Mouse (Mus musculus) intestine, embryonic 14.5 days (tissue): ENCODE measurements around the gene Mbnl2. TPM values are rescaled to one million over a fixed set of nuclear protein-coding genes. Genes with fewer than 3 reads are reported as not detected.
A peak's percentile ranks its signal among the peaks of the same experiment; 100 is the strongest.

Experiments
- ATAC-seq: fragments of 200-750 bp; cut with Nextera tagmentation; replicated peaks from 2 replicates; pipeline ENCODE4 v1.8.0; 2017; ENCODE audit warnings: low read depth, moderate number of reproducible peaks, moderate TSS enrichment, moderate library complexity; ENCODE audit not compliant: low FRiP score, low TSS enrichment
- DNase-seq: peaks from one replicate; pipeline ENCODE4 v3.0.0-alpha.2; 2018; ENCODE audit warnings: low spot score
- H3K27ac ChIP-seq: fragments of 300-500 bp; sonication (generic); 2 replicates; pipeline ENCODE4 v1.5.1; 2014; ENCODE audit warnings: low read depth, mild to moderate bottlenecking, control low read depth
- H3K27me3 ChIP-seq: fragments of 300-500 bp; sonication (generic); replicated peaks from 2 replicates; pipeline ENCODE4 v1.6.1; 2014; ENCODE audit warnings: low read length, control low read depth; ENCODE audit not compliant: control insufficient read depth, insufficient read depth
- H3K36me3 ChIP-seq: fragments of 300-500 bp; sonication (generic); 2 replicates; pipeline ENCODE4 v1.6.1; 2014; ENCODE audit warnings: low read length, control low read depth; ENCODE audit not compliant: control insufficient read depth, insufficient read depth
- H3K4me1 ChIP-seq: fragments of 300-500 bp; sonication (generic); replicated peaks from 2 replicates; pipeline ENCODE4 v1.6.1; 2014; ENCODE audit warnings: low read length, control low read depth, mixed read lengths; ENCODE audit not compliant: control insufficient read depth, insufficient read depth
- H3K4me2 ChIP-seq: fragments of 300-500 bp; sonication (generic); 2 replicates; pipeline ENCODE4 v1.6.1; 2014; ENCODE audit warnings: low read length
- H3K4me3 ChIP-seq: fragments of 300-500 bp; sonication (generic); 2 replicates; pipeline ENCODE4 v1.5.1; 2014; ENCODE audit warnings: low read depth, low read length, control low read depth, mixed read lengths
- H3K9ac ChIP-seq: fragments of 300-500 bp; sonication (generic); 2 replicates; pipeline ENCODE4 v1.6.1; 2014; ENCODE audit warnings: mild to moderate bottlenecking, low read length
- H3K9me3 ChIP-seq: fragments of 300-500 bp; sonication (generic); 2 replicates; pipeline ENCODE4 v1.6.1; 2016; ENCODE audit warnings: low read length, control low read depth; ENCODE audit not compliant: control insufficient read depth
- WGBS: fragments of 180-500 bp; shearing (Covaris S2); extraction: QIAGEN DNeasy Blood & Tissue Kit; methylation state at CpG from one replicate; pipeline ENCODE4 v1.1.7; 2014; 5-methylcytosine and 5-hydroxymethylcytosine counted together
- polyA plus RNA-seq: library from polyadenylated mRNA; unstranded; fragments of >200 nt; fragmentation: Nextera tagmentation; extraction: Ambion mirVana; gene quantifications from 2 replicates; pipeline ENCODE4 v1.2.1, GENCODE M21; 2014

Mbnl2 gene
- polyA plus RNA-seq, 1 experiment from 2014 or later: 111 TPM

DNA sequence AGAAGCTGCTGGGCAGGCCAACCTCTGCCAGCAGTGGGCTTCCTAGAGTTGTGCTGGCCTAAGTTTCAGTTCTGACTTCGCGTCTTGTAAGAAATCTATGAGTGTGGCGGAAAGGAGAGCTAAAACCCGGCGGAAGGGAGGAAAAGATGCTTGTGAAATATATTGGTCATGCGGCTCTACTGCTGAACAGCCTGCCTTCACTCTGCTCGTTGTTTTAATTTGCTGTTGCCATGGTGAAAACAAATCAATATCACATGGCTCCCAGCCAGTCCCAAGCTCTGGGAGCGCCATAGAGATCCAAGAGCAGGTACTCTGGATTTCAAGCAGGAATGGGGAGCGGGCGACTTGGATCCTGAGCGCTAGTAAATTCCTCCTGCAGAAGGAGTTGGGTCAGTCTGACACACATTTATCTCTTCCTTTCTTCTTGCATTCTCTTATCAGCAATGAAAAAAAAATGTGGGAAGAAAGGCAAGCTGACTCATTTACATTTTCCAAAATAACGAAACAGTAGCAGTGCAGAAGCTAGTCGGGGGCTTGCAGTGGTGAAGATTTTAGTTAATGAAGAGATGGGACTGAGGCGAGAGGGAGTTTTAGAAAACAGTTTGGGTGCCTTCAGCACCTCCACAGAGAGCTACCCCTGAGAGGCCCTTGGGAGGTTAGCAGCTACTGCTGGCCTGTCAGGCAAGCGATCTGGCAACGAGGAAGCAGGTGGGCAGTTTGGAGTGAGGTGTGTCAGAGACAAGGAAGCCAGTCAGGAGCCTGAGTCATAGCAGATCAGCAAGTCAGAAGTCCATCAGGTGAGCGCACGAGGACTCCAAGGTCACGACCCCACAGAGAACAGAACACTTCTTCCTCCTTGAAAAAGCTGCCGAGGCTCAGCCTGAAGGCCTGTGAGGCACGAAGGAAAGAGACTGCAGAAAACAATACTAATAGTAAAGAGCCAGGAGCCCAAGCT lies 3.1 kb downstream of the Mbnl2 start:
- peak overlapping the region; percentile 91 for H3K4me2 ChIP-seq
- 17% methylated on average over 21 of the region's 21 CpGs for WGBS
- H3K4me3 ChIP-seq: peak overlapping the region; percentile 62
- no peaks in the 10 kb centered on the region for H3K36me3 ChIP-seq
- H3K27ac ChIP-seq: peak overlapping the region; percentile 91
- peak overlapping the region; percentile 74 for H3K9ac ChIP-seq
- H3K27me3 ChIP-seq: no peaks in the 10 kb centered on the region
- H3K4me1 ChIP-seq: peaks cover 43% of the 10 kb centered on the region
- ATAC-seq (peak; percentile 54), DNase-seq (peak; percentile 76)
- H3K9me3 ChIP-seq: no peaks in the 10 kb centered on the region

DNA sequence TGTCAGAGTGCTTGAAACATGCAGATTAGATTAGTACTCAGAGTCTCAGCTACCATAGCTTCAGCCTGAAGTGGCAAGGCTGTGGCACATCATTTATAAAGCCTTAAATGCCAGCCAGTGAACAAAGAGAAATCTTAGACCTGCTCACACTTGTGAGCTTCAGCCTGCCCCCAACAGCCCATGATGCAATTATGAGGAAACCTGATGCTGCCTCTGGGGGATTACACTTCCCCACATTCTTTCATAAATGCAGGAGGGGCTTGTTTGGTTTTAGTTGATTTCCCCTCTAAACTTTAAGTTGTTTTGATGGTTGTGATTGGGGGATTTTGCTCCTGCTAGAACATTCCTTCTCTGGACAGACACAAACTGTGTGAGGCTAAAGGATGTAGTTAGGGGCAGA lies 4.7 kb downstream of the Mbnl2 start:
- Histone ChIP-seq H3K36me3 (peaks cover 6% of the 10 kb centered on the region; the same call in 1 of the 2 replicates), H3K9ac (no peak overlapping the region), H3K27ac (0 out of 2 replicates have a peak overlapping the region, but pooled peaks have one; percentile 29), H3K4me2 (peak overlapping the region; percentile 91; the same call in 1 of the 2 replicates), H3K27me3 (no peaks in the 10 kb centered on the region), H3K4me3 (no peak overlapping the region), H3K9me3 (no peaks in the 10 kb centered on the region), H3K4me1 (peaks cover 54% of the 10 kb centered on the region)
- ATAC-seq: no peak
- no peak for DNase-seq

DNA sequence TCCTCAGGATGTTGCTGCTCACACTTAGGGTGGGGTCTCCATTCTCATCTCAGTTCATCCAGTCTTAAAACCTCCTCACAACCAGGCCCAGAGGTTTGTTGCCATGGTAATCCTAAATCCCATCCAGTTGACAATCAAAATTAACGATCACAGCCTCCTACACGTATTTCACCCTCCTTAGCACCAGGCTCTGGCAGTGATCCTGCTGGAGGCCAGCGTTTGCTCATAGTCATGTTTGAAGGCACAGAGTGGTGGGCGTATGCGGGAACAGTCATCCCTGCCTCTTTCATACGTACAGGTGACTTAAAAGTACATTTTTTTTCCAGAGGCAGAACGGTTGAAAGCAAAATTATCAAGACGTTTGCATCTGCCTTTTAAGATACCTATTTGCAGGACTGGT lies 8.3 kb downstream of the Mbnl2 start:
- whole genome bisulfite sequencing: 71% methylated on average over 8 of the region's 8 CpGs
- peaks cover 10% of the 10 kb centered on the region; the same call in 1 of the 2 replicates for H3K36me3 ChIP-seq

GRCm38 (mm10) chr14:120284504-120284903 lies 9.0 kb downstream of the Mbnl2 start:
- ATAC-seq: no peak

More for the DNA sequence above, 8.3 kb downstream of the Mbnl2 start:
- H3K4me2 ChIP-seq: no peak overlapping the region
- no peaks in the 10 kb centered on the region for H3K27me3 ChIP-seq
- ATAC-seq (no peak), DNase-seq (no peak)
- no peak overlapping the region for H3K9ac ChIP-seq
- H3K4me3 ChIP-seq: no peak overlapping the region
- peaks cover 61% of the 10 kb centered on the region for H3K4me1 ChIP-seq
- no peak overlapping the region for H3K27ac ChIP-seq
- H3K9me3 ChIP-seq: no peaks in the 10 kb centered on the region

GRCm38 (mm10) chr14:120287121-120287986 lies 11.9 kb downstream of the Mbnl2 start:
- Histone ChIP-seq H3K9ac (no peak overlapping the region), H3K27me3 (no peaks in the 10 kb centered on the region), H3K4me1 (peaks cover 53% of the 10 kb centered on the region), H3K36me3 (peaks cover 13% of the 10 kb centered on the region; the same call in 1 of the 2 replicates), H3K27ac (peak overlapping the region; percentile 38), H3K4me3 (no peak overlapping the region), H3K4me2 (no peak overlapping the region), H3K9me3 (no peaks in the 10 kb centered on the region)
- ATAC-seq (no peak), DNase-seq (no peak)
- WGBS: 42% methylated on average over 21 of the region's 21 CpGs

More at GRCm38 (mm10) chr14:120284504-120284903, 9.0 kb downstream of the Mbnl2 start:
- Histone ChIP-seq H3K9ac (no peak overlapping the region), H3K27ac (no peak overlapping the region), H3K9me3 (no peaks in the 10 kb centered on the region), H3K4me1 (peaks cover 60% of the 10 kb centered on the region), H3K27me3 (no peaks in the 10 kb centered on the region), H3K4me3 (no peak overlapping the region), H3K36me3 (peaks cover 10% of the 10 kb centered on the region; the same call in 1 of the 2 replicates), H3K4me2 (no peak overlapping the region)
- 67% methylated on average over 5 of the region's 5 CpGs for WGBS
- DNase-seq: no peak

- H3K4me1 ChIP-seq: peaks cover 55% of the 10 kb centered on the region
- no peaks in the 10 kb centered on the region for H3K9me3 ChIP-seq
- no peak for DNase-seq
- H3K36me3 ChIP-seq: peaks cover 13% of the 10 kb centered on the region; the same call in 1 of the 2 replicates
- H3K27ac ChIP-seq: no peak overlapping the region
- no peak overlapping the region for H3K9ac ChIP-seq
- no peak overlapping the region for H3K4me3 ChIP-seq
- H3K27me3 ChIP-seq: no peaks in the 10 kb centered on the region
- H3K4me2 ChIP-seq: no peak overlapping the region
- no peak for ATAC-seq
These were observed 12.5 kb downstream of the Mbnl2 start for GRCm38 (mm10) chr14:120287987-120288275.

DNA sequence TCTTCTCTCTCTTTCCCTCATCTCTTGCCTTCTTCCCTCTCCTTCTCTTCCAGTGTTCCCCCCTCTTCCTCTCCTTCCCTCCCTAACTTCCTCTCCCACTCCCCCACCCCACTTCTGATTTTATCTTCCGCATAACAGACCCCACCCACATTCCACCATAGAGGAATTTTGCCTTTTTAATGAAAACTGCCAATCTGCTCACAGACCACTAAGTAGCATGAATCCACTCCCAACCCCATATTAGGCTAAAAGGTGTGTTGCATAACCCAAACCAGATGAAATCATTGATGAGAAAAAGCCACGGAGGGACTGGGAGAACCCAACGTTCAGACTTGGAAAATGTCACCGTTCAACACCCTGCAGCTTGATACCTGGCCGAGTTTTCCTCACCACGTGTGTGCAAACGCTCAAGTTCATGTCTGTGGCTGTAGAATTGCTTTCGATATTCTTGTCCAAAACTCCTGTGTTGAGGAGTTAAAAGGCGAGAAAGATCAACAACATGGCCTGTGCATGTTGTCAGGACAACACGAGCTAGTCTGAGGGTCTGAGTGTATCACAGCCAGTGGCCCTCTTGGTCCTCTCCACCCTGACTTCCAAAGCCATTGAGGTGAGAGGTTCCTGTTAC lies 13.0 kb downstream of the Mbnl2 start:
- DNase-seq: no peak
- Histone ChIP-seq H3K4me1 (peaks cover 56% of the 10 kb centered on the region), H3K27ac (peak overlapping the region; percentile 33; the same call in 1 of the 2 replicates), H3K36me3 (peaks cover 13% of the 10 kb centered on the region; the same call in 1 of the 2 replicates), H3K27me3 (no peaks in the 10 kb centered on the region), H3K9me3 (no peaks in the 10 kb centered on the region), H3K4me2 (no peak overlapping the region), H3K9ac (no peak overlapping the region), H3K4me3 (no peak overlapping the region)
- WGBS: 79% methylated on average over 10 of the region's 10 CpGs
- ATAC-seq: no peak

GRCm38 (mm10) chr14:120289065-120289464 lies 13.6 kb downstream of the Mbnl2 start:
- Histone ChIP-seq H3K4me1 (peaks cover 53% of the 10 kb centered on the region), H3K9ac (no peak overlapping the region), H3K27me3 (no peaks in the 10 kb centered on the region), H3K9me3 (no peaks in the 10 kb centered on the region), H3K36me3 (peaks cover 13% of the 10 kb centered on the region; the same call in 1 of the 2 replicates), H3K27ac (peak overlapping the region; percentile 33; the same call in 1 of the 2 replicates), H3K4me2 (no peak overlapping the region), H3K4me3 (no peak overlapping the region)
- 70% methylated on average over 9 of the region's 9 CpGs for WGBS
- no peak for ATAC-seq
- DNase-seq: no peak
